Mouse (Mus musculus): Measurements from ENCODE around the gene Hecw2.

GRCm38 (mm10) chr1:53846665-53847237 is 348.2 kb downstream of the Hecw2 start:
- TF ChIP-seq POLR2A (IDR thresholded peaks at IDR 0.05; ENCODE audit: borderline replicate concordance, low read depth, low read length) (no peak), CTCF (IDR thresholded peaks at IDR 0.05; ENCODE audit: low read depth, low read length) (no peak)
